Mouse (Mus musculus) cerebellum, postnatal 10 days (tissue): ENCODE measurements around the gene Hectd2.

ENCODE experiments used
- DNase-seq, 2 experiments: peaks; one replicate each; pipeline ENCODE4 v3.0.0; 2021; ENCODE audit warnings: mixed read lengths in 2 of 2

Gene Hectd2

GRCm38 (mm10) chr19:36652686-36653085, 98.2 kb downstream of the Hectd2 start:
- DNase-seq, result no peak

GRCm38 (mm10) chr19:36662734-36663133, 108.3 kb downstream of the Hectd2 start:
- no peak for DNase-seq

DNA sequence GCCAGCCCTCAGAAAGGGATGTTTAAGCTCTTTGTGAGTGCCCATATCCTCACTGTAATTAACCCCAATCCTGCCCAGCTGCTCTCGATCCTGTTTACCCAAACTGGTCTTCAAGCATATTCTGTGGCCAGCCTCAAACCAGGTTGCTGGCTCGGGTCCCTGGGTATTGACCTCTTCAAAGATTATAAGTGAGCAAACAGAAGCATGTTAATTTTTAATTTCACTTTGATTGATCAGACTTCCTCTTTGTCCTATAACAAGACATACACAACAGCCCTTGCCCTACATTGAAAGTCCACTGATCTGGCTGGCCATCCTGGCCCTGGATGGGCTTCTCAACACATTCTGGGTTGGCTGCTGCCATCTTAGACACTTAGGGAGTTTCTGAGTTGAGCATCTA, 109.5 kb downstream of the Hectd2 start:
- DNase-seq, result no peak

DNA sequence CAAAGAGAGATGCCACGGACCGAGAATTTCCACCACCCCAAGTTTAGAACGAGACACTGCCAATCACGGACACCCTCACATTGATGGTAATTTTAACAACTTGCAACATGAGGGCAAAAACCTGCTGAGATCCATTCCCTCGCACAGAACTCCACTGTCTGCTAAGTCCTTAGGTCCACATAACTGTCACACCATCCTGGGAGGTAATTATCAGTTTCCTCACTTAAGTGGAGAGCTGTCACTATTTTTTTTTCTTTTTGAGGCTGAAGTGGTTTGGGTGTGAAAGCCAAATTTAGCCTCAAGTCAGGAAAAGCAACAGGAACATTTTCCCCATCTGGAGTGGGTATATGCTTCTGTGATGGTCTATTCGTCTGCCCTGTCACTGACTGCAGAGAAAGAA, 110.0 kb downstream of the Hectd2 start:
- DNase-seq, result no peak

DNA sequence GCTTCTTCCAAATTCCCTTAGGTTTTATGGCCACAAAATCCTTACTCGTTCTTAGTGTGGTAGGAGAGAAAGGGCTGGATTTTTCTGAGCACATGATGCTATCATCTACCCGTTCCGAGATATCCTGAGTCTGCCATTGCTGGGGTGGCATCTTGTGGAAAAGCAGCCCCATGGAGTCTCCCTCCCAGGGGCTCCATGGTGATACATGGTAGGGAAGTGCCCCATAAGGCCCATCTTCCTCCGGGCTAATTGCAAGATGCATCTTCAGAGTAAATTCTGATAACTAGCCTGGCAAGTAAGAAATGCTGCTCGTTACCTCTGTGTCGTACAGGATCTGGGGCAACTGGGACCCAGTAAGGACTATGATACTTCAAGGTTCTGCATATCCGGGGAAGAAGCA, 110.8 kb downstream of the Hectd2 start:
- DNase-seq, result no peak

DNA sequence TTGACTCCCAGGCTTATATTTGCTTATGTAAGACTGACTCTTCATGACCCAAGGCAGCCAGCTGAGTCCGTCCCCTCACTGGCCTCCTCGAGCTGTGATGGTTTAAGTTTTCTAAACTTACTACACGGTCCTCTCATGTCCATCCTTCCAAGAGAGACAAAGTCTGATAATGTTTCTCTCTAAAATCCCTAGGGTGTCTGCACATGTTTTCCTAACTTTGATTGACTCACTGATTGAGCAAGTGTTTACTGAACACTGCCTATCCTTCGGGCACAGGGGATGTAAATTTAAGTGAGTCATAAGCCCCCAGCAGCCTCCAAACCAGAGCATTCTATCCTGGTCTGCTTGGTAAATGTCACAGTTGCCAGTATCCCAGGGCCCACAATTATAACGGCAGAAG, 111.2 kb downstream of the Hectd2 start:
- no peak for DNase-seq

DNA sequence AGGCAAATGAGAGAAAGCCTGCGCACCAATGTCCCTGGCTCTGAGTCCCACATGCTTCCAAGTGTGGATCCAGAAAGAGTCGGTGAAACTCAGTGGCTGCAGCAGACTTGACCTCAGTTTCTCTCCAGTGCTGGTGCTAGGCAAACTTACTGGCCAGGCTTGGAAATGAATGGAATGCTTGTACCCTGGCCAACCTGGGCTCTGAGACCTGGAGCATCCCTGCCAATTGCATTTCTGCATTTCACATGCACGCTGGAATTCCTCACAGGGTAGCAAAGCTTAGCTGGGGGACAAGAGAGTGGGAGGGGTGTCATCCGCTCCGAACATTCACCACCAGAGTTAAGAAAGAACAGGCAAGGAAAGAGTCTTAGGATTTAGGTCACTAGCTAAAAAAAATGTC, 112.0 kb downstream of the Hectd2 start:
- DNase-seq, result no peak

GRCm38 (mm10) chr19:36667368-36667767, 112.9 kb downstream of the Hectd2 start:
- no peak for DNase-seq

DNA sequence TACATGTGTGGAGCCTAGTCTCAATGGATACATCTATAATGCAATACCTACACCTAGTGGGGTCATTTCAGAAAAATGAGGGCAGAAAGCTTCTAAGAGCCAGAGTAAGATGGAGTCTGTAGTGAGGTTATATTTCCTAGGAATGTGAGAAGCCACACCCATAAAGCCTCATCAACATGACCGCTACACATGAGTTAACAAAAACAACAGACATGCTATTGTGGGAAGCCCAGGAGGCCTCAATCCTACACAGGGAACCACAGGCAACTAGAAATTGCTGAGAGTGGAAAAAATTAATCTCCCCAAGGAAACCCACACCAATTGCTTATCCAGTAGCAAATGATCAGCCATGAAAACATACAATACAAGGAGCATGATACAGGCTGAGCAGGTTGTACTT, 113.7 kb downstream of the Hectd2 start:
- no peak for DNase-seq

- DNase-seq, result no peak
These were observed 114.6 kb downstream of the Hectd2 start for GRCm38 (mm10) chr19:36668881-36669639.

DNA sequence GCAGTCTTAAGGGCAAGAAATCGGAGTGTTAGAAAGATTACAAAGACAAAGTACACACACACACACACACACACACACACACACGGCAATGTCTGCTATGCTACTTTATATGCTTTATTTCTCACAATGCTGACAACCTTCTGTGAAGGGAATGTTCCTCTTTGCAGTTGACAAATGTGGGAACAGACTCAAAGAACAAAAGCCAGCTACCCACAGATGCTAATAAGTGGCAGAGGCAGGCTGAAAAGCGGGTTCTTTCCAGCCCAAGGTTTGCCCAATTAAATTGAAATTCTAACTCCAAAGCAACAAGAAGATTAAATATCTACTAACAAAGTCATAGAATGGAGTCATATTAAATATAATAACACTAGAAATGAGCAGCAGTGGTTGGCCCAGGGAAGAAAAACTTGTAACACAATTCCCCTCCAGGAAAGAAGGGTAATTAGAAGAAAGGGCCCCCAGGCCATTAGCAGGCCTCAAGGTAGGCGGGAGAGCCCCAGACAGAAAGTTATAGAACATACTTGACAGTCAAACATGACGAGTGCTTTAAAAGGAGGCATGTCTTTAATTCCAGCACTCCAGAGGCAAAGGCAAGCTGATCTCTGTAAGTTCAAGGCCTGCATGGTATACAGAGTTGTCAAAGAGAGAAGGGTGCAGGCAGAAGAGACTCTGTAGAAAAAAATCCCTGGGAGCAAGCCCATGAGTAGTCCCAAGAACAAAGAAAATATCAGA, 115.4 kb downstream of the Hectd2 start:
- DNase-seq, result no peak
